Mouse (Mus musculus) MEL (cell line): ENCODE measurements around the gene Ssh1. TPM values are rescaled to one million over a fixed set of nuclear protein-coding genes. Genes with fewer than 3 reads are reported as not detected.

ENCODE experiments used
- DNase-seq: peaks from one replicate; pipeline ENCODE4 v3.0.0; 2011; ENCODE audit warnings: low read depth, low spot score
- H3K27ac ChIP-seq: 2 replicates; pipeline ENCODE4 v1.5.1; 2012; ENCODE audit warnings: low read depth, mild to moderate bottlenecking, control low read depth, low read length, moderate library complexity; ENCODE audit not compliant: control insufficient read depth
- H3K27me3 ChIP-seq, 2 experiments: fragments of 150-350 bp in 1 of 2; sonication (generic) in 1 of 2; 2 replicates each; pipeline ENCODE4 v1.6.1; 2012; ENCODE audit warnings: low read length in 2 of 2, mild to moderate bottlenecking in 2 of 2, improper control_type of control experiment in 1 of 2, moderate library complexity in 1 of 2; ENCODE audit not compliant: insufficient read depth in 2 of 2, control insufficient read depth in 1 of 2
- H3K36me3 ChIP-seq, 2 experiments: 2 replicates each; pipeline ENCODE4 v1.6.1; 2012 to 2014; ENCODE audit warnings: low read length in 2 of 2, improper control_type of control experiment in 1 of 2, inconsistent platforms in 1 of 2, mild to moderate bottlenecking in 1 of 2; ENCODE audit not compliant: insufficient read depth in 2 of 2, control insufficient read depth in 1 of 2
- H3K4me1 ChIP-seq, 2 experiments: fragments of 150-350 bp in 1 of 2; sonication (generic) in 1 of 2; 2 replicates each; pipeline ENCODE4 v1.6.1; 2012; ENCODE audit warnings: low read length in 2 of 2, improper control_type of control experiment in 1 of 2, mild to moderate bottlenecking in 1 of 2; ENCODE audit not compliant: insufficient read depth in 2 of 2, control insufficient read depth in 1 of 2
- H3K4me3 ChIP-seq, 2 experiments: fragments of 150-350 bp in 1 of 2; sonication (generic) in 1 of 2; 2 replicates each; pipeline ENCODE4 v1.5.1; 2012; ENCODE audit warnings: low read depth in 2 of 2, low read length in 2 of 2, mild to moderate bottlenecking in 2 of 2, moderate library complexity in 2 of 2, control low read depth in 1 of 2, improper control_type of control experiment in 1 of 2; ENCODE audit not compliant: control insufficient read depth in 1 of 2, insufficient read depth in 1 of 2
- H3K79me2 ChIP-seq: 2 replicates; pipeline ENCODE4 v1.6.1; 2012; ENCODE audit warnings: mild to moderate bottlenecking, low read length, moderate library complexity; ENCODE audit not compliant: control insufficient read depth, poor library complexity, insufficient read depth
- H3K9ac ChIP-seq: 2 replicates; pipeline ENCODE4 v1.6.1; 2012; ENCODE audit warnings: low read depth, mild to moderate bottlenecking, control low read depth, low read length, moderate library complexity; ENCODE audit not compliant: control insufficient read depth, poor library complexity, severe bottlenecking
- H3K9me3 ChIP-seq: fragments of 150-350 bp; sonication (generic); replicated peaks from 2 replicates; pipeline ENCODE4 v1.6.1; 2012; ENCODE audit warnings: mild to moderate bottlenecking, low read length, improper control_type of control experiment, moderate library complexity; ENCODE audit not compliant: insufficient read depth
- CHD1 ChIP-seq: IDR thresholded peaks from 2 replicates; pipeline ENCODE4 v1.6.1; 2012; ENCODE audit warnings: low read depth, mild to moderate bottlenecking, inconsistent platforms, low read length, improper control_type of control experiment
- CTCF ChIP-seq, 3 experiments: IDR thresholded peaks in 2 of 3; conservative IDR thresholded peaks in 1 of 3; 2 replicates each; pipeline ENCODE4 v1.5.1; 2011 to 2012; ENCODE audit warnings: low read length in 3 of 3, low read depth in 2 of 3, mild to moderate bottlenecking in 2 of 3, improper control_type of control experiment in 1 of 3, inconsistent platforms in 1 of 3, mixed read lengths in 1 of 3, moderate library complexity in 1 of 3; ENCODE audit not compliant: control insufficient read depth in 1 of 3, insufficient read depth in 1 of 3, poor library complexity in 1 of 3, severe bottlenecking in 1 of 3
- ELF1 ChIP-seq: IDR thresholded peaks from 2 replicates; pipeline ENCODE4 v1.6.1; 2014; ENCODE audit warnings: low read depth, mild to moderate bottlenecking, inconsistent platforms, low read length, improper control_type of control experiment, moderate library complexity
- EP300 ChIP-seq, 2 experiments: IDR thresholded peaks; 2 replicates each; pipeline ENCODE4 v1.6.1; 2011; ENCODE audit warnings: improper control_type of control experiment in 2 of 2, low read length in 2 of 2, low read depth in 1 of 2, mild to moderate bottlenecking in 1 of 2
- ETS1 ChIP-seq: IDR thresholded peaks from 2 replicates; pipeline ENCODE4 v1.6.1; 2012; ENCODE audit warnings: low read depth, mild to moderate bottlenecking, inconsistent platforms, low read length, improper control_type of control experiment, moderate library complexity
- GATA1 ChIP-seq: IDR thresholded peaks from 2 replicates; pipeline ENCODE4 v1.6.1; 2011; ENCODE audit warnings: low read depth, low read length, improper control_type of control experiment
- KAT2A ChIP-seq: conservative IDR thresholded peaks from 2 replicates; pipeline ENCODE4 v1.6.1; 2012; ENCODE audit warnings: low read depth, low read length, improper control_type of control experiment, inconsistent platforms
- MYC ChIP-seq: IDR thresholded peaks from 2 replicates; pipeline ENCODE4 v1.6.1; 2011; ENCODE audit warnings: low read depth, mild to moderate bottlenecking, low read length, improper control_type of control experiment, moderate library complexity
- RAD21 ChIP-seq: IDR thresholded peaks from 2 replicates; pipeline ENCODE4 v1.6.1; 2011; ENCODE audit warnings: mild to moderate bottlenecking, low read depth, low read length, improper control_type of control experiment
- SIN3A ChIP-seq: IDR thresholded peaks from 2 replicates; pipeline ENCODE4 v1.6.1; 2012; ENCODE audit warnings: low read length, improper control_type of control experiment, inconsistent platforms
- TAL1 ChIP-seq: IDR thresholded peaks from 2 replicates; pipeline ENCODE4 v1.6.1; 2012; ENCODE audit warnings: mild to moderate bottlenecking, inconsistent platforms, low read length, moderate library complexity, mixed read lengths
- TCF12 ChIP-seq: IDR thresholded peaks from 2 replicates; pipeline ENCODE4 v1.6.1; 2014; ENCODE audit warnings: low read depth, mild to moderate bottlenecking, inconsistent platforms, low read length, improper control_type of control experiment, moderate library complexity
- USF2 ChIP-seq, 2 experiments: IDR thresholded peaks; 2 replicates each; pipeline ENCODE4 v1.6.1; 2011 to 2012; ENCODE audit warnings: improper control_type of control experiment in 2 of 2, low read length in 2 of 2, borderline replicate concordance in 1 of 2, inconsistent platforms in 1 of 2, low read depth in 1 of 2, mild to moderate bottlenecking in 1 of 2; ENCODE audit not compliant: insufficient read depth in 1 of 2
- polyA plus RNA-seq, 2 experiments: library from polyadenylated mRNA; stranded (reverse) in 1 of 2; unstranded in 1 of 2; fragments of >175 nt in 1 of 2; fragments of >200 nt in 1 of 2; gene quantifications; 2 replicates each; pipeline versions ENCODE4 v1.2.1 to v1.2.4; 2012; ENCODE audit warnings: low replicate concordance in 2 of 2, low read depth in 1 of 2; ENCODE audit not compliant: insufficient read length in 2 of 2, insufficient read depth in 1 of 2, missing spikeins in 1 of 2
- total RNA-seq: library from RNA; depleted of rRNA; stranded (reverse); fragments of 300-350 nt; gene quantifications from 2 replicates; pipeline ENCODE4 v1.2.3, GENCODE M21; 2012

Gene Ssh1
- total and polyA plus RNA-seq, 3 experiments: 2.3 to 6.8 TPM; not detected in 1

- TF ChIP-seq ELF1: 0 out of 2 replicates have a peak, but pooled peaks have one; percentile 22
- no peak for TF ChIP-seq ETS1
- TF ChIP-seq KAT2A: no peak
- no peak for TF ChIP-seq MYC
- TF ChIP-seq USF2 (IDR thresholded peaks at IDR 0.05; ENCODE audit: borderline replicate concordance in 1 of 2, insufficient read depth in 1 of 2, low read depth in 1 of 2, low read length in 2 of 2): no peak
- TF ChIP-seq, all 39 proteins: peak for 1
- peaks cover 10 to 21% of the 10 kb centered on the region in 2 experiments for H3K4me1 ChIP-seq
- H3K27ac ChIP-seq: no peak overlapping the region
- H3K9me3 ChIP-seq: no peaks in the 10 kb centered on the region
- H3K27me3 ChIP-seq: no peaks in the 10 kb centered on the region
- H3K36me3 ChIP-seq: peaks cover 0 to 4% of the 10 kb centered on the region in 2 experiments; a peak in 2 of 4 replicates
- no peak overlapping the region for H3K4me3 ChIP-seq
- H3K9ac ChIP-seq: no peak overlapping the region
- peak; percentile 31 for DNase-seq
- no peaks in the 10 kb centered on the region for H3K79me2 ChIP-seq
These were observed 8.0 kb downstream of the Ssh1 start for GRCm38 (mm10) chr5:113985737-113986136.

- Histone ChIP-seq H3K27ac (no peak overlapping the region), H3K27me3 (no peaks in the 10 kb centered on the region), H3K4me1 (peaks cover 17 to 28% of the 10 kb centered on the region in 2 experiments), H3K36me3 (peaks cover 0 to 4% of the 10 kb centered on the region in 2 experiments; a peak in 2 of 4 replicates), H3K79me2 (no peaks in the 10 kb centered on the region), H3K4me3 (no peak overlapping the region), H3K9me3 (no peaks in the 10 kb centered on the region), H3K9ac (no peak overlapping the region)
- TF ChIP-seq RAD21 (no peak), CHD1 (no peak), TCF12 (peak; percentile 63), EP300 (IDR thresholded peaks at IDR 0.05; ENCODE audit: low read depth in 1 of 2, low read length in 2 of 2) (peak; percentile 53 to 74; a peak in 3 of 4 replicates), TAL1 (peak; percentile 43; the same call in 1 of the 2 replicates), GATA1 (peak; percentile 28; the same call in 1 of the 2 replicates), ETS1 (peak; percentile 74), SIN3A (peak; percentile 61; the same call in 1 of the 2 replicates)
- DNase-seq: peak; percentile 60
These were observed 9.5 kb downstream of the Ssh1 start for GRCm38 (mm10) chr5:113984025-113984740.

GRCm38 (mm10) chr5:113983541-113983940 lies 10.2 kb downstream of the Ssh1 start:
- TF ChIP-seq CTCF (IDR thresholded peaks at IDR 0.05 in 2 of 3, conservative IDR thresholded peaks at IDR 0.05 in 1 of 3; ENCODE audit: control insufficient read depth in 1 of 3, insufficient read depth in 1 of 3, low read depth in 2 of 3, low read length in 3 of 3, poor library complexity in 1 of 3, severe bottlenecking in 1 of 3): no peak
- Histone ChIP-seq H3K36me3 (peaks cover 0 to 4% of the 10 kb centered on the region in 2 experiments; a peak in 2 of 4 replicates), H3K4me3 (no peak overlapping the region), H3K4me1 (peaks cover 17 to 28% of the 10 kb centered on the region in 2 experiments), H3K9me3 (no peaks in the 10 kb centered on the region), H3K27me3 (no peaks in the 10 kb centered on the region), H3K9ac (no peak overlapping the region), H3K79me2 (no peaks in the 10 kb centered on the region), H3K27ac (no peak overlapping the region)
- no peak for DNase-seq
